Mouse (Mus musculus): ENCODE data around the gene Tmem120a.

DNA sequence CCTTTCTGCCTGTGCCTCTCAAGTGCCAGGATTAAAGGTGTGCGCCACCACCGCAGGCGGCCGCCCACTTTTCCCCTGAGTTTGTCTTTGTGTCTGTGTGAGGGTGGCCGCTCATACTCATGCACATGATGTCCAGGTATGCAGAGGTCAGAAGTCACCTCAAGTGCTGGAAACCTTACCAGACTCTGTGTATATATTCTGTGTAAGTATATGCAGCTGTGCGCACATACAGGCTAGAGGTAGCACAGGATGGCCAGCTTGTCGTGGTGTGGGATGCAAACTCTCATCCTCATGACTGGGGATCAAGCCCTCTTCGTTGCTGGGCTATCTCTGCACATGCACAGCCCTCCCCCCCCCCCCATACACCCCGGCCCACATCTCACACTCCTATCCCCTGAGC is 16.4 kb downstream of the Tmem120a start:
- TF ChIP-seq CTCF (IDR thresholded peaks at IDR 0.05; ENCODE audit: control insufficient read depth, insufficient read depth, low read length) (no peak), POLR2A (IDR thresholded peaks at IDR 0.05; ENCODE audit: borderline replicate concordance, control insufficient read depth, low read depth, low read length) (no peak)
